Mouse (Mus musculus) urinary bladder, postnatal 36 days (tissue): ENCODE results near the gene Scfd2.
A peak's percentile ranks its signal among the peaks of the same experiment; 100 is the strongest.

Experiments used
- DNase-seq, 2 experiments: peaks; one replicate each; pipeline ENCODE4 v3.0.0; 2022; ENCODE audit warnings: low spot score in 2 of 2, mixed read lengths in 1 of 2

Gene Scfd2

GRCm38 (mm10) chr5:74455510-74456269, 75.9 kb downstream of the Scfd2 start:
- no peak for DNase-seq

- no peak for DNase-seq
These were observed 76.5 kb downstream of the Scfd2 start for GRCm38 (mm10) chr5:74455094-74455493.

GRCm38 (mm10) chr5:74450977-74451376, 80.6 kb downstream of the Scfd2 start:
- no peak for DNase-seq

GRCm38 (mm10) chr5:74447517-74448334, 83.8 kb downstream of the Scfd2 start:
- no peak for DNase-seq

- DNase-seq = no peak
These were observed 85.7 kb downstream of the Scfd2 start for GRCm38 (mm10) chr5:74445861-74446260.

DNA sequence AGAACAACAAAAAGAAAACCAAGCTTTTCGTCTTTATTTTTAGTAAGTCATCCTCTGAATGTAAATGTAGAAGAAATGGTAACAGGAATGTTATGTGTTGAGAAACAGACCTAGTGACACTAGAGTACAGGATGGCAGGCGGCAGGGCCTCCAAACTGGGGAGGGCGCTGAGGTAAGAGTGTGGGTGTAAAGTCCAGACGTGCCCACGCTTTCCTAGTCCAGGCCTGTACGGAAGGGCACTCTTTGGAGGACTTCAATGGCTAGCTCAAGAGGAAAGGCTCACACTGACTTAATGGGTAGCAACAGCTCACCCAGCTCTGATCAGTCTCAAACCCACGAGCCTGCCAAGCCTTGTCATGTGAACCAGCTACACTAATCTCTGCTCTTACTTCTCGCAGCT, 93.2 kb downstream of the Scfd2 start:
- no peak for DNase-seq

DNA sequence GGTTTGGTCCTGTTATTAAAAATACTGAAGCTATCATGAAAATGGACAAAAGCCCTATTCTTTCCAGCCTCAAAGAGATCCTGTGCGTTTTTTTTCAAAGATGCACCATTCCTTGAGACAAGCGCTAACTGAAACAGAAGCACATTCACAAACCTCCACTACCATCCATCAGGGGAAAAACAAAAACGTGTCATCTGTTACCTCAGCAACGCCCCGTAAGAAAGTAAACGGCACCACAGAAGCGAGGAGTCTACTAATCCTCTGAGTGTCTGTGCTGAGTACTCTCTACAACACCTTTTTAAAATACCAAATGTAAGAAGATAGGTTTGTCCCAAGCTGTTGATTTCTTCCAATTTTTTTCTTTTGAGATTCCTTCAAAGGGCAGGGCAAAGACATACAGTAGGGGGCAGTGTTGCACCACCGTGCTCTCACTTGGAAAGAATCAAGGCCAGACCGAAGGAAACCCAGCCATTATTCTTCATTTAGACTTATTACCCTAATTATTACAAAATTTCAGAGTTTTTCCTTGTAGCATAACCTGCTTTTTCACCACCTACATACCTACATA, 97.9 kb downstream of the Scfd2 start:
- DNase-seq = peak; percentile 51 to 71

- DNase-seq = no peak
These were observed 98.5 kb downstream of the Scfd2 start for GRCm38 (mm10) chr5:74432879-74433539.

- DNase-seq = no peak
These were observed 110.9 kb downstream of the Scfd2 start for GRCm38 (mm10) chr5:74420615-74421132.

- no peak for DNase-seq
These were observed 119.0 kb downstream of the Scfd2 start for GRCm38 (mm10) chr5:74412557-74412956.

- no peak for DNase-seq
These were observed 126.7 kb downstream of the Scfd2 start for GRCm38 (mm10) chr5:74404887-74405286.

DNA sequence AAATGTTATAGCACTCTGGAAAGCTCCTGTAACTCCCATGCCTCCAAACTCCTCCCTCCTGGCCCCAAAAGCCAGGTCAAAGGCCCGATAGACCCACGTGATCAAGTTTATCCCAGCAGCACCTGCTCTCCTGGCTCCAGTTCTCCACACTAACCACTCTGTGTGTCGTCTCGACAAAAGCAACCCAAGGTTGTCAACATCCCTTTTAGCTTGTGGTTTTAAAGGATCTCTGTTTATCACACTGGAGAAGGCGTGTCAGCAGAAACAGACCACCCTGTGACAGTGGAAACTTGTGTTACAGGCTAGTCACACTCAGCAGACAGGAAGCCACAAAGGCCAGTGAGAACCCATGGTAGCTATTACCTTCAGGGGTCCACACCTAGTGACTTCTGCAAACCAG, 127.5 kb downstream of the Scfd2 start:
- no peak for DNase-seq

DNA sequence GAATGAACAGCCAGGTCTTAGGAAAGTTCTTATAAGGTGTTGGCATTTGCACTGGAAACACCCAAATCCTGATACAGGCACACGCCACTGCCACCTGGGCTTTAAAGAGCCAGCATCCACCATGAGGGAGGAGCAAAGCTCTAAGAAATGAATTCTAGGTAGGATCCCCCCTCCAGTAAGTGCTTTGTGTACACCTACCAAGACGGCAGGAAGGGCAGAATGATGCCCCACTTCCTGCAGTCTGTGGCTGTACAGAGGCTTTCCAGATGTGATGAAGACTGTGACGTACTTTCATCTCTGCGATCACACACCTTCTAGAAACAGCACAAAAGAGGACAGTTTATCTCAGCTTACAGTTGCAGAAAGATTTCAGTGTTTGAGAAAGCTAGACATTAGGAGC, 128.9 kb downstream of the Scfd2 start:
- DNase-seq = no peak

DNA sequence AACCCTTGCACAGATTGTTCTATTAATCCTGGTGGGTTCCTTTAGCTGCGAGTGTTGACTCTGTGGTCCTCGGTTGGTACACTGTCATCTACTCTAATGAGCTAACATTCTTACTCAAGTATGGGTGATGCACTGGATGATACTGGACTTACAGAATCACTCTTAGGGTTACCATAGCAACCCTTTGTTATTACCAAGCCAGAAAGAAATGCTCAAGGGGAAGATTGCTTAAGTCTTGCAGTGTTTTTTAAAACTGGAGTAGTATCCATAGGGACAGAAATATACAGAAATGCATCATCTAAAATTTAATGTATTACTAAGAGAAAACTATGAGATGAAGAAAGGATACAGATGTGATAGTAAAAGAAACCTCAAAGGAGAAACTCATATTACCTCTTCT, 139.8 kb downstream of the Scfd2 start:
- DNase-seq = no peak

- DNase-seq = no peak
These were observed 140.2 kb downstream of the Scfd2 start for GRCm38 (mm10) chr5:74391346-74391745.

- DNase-seq = no peak
These were observed 142.7 kb downstream of the Scfd2 start for GRCm38 (mm10) chr5:74388849-74389248.

- no peak for DNase-seq
These were observed 143.5 kb downstream of the Scfd2 start for GRCm38 (mm10) chr5:74388101-74388500.

- DNase-seq = peak in 1 of 2 experiments; percentile 11
These were observed 144.2 kb downstream of the Scfd2 start for GRCm38 (mm10) chr5:74387143-74387886.

DNA sequence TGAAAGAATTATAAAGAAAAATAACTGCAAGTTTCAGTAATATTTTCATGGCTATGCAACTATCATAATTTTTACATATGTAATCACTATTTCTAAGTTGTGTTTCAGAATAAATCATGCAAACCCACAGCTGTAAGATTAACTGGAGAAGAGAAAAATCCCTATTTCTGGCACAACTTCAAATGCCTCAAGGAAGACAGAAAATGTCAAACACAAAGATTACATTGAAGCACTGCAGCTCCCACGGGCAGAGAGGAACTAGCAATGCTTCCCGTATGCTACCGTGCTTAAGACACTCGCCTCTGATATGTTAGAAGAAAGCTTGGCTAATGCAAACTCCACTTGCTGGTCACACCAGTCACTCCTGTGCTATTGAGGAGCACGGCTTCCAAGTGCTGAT, 151.5 kb downstream of the Scfd2 start:
- no peak for DNase-seq

- no peak for DNase-seq
These were observed 164.9 kb downstream of the Scfd2 start for GRCm38 (mm10) chr5:74366710-74367101.
